Mouse (Mus musculus) layer of hippocampus, adult 11-12 months (tissue): ENCODE data around the gene Galns.

Experiments
- DNase-seq: peaks from one replicate; pipeline ENCODE4 v3.0.0; 2022; ENCODE audit warnings: low spot score

Gene Galns

DNA sequence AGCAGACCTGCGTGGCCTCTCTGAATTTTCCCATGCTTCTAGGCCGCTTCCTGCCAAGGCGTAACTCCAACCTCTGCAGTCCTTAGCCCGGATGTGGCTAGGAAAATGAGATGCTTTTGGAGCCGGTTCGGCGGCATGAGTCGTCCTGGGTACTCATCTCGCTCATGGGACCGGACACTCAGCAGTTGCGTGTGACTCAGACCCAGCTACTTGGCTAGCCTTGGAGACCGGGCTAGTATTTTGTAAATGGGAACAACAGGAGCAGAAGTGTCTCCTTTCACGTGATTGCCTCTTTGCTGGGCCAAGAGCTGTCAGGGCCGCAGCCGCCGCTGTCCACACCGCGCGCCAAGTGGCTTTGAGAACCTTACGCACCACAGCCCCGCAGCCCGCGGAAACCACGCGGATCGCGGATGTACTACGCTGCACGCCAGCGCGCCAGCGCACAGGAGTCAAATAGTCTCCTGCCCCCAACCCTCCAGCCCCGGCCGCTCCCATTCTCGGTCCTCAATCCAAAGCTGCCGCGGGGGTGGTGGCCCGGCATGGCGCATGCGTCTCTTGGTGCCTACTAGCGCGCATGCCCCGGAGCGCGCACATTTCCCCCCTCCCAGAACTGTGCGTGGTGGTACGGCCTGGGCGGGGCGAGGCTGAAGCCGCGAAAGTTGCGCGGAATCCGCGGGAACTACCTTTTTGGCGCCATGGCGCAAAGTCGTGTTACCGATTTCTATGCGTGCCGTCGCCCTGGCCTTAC, 43.7 kb downstream of the Galns start, which contains the start of gene Cdt1:
Gene Cdt1, plus strand, starts transcription at position 655 of the 748 bp plus-strand sequence.
- DNase-seq: peak; percentile 96

DNA sequence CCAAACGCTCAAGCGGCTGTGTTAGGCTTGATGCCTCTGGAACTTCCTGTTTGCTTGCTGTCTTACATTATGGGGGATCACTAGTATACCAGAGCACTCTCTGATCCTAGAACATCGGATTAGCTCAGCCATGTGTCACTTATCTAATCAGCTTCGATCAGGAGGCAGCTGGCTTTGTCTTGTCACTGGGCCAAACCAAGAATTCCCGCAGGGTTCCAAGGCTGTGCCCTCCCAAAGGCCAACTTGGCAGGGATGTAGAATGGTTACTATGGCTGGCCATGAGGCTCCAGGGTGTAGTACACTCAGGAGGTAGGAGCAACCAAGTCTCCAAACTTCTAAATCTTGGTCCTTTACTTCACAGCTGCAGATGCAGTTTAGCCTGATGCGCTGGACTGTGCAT, 44.5 kb downstream of the Galns start:
- no peak for DNase-seq

DNA sequence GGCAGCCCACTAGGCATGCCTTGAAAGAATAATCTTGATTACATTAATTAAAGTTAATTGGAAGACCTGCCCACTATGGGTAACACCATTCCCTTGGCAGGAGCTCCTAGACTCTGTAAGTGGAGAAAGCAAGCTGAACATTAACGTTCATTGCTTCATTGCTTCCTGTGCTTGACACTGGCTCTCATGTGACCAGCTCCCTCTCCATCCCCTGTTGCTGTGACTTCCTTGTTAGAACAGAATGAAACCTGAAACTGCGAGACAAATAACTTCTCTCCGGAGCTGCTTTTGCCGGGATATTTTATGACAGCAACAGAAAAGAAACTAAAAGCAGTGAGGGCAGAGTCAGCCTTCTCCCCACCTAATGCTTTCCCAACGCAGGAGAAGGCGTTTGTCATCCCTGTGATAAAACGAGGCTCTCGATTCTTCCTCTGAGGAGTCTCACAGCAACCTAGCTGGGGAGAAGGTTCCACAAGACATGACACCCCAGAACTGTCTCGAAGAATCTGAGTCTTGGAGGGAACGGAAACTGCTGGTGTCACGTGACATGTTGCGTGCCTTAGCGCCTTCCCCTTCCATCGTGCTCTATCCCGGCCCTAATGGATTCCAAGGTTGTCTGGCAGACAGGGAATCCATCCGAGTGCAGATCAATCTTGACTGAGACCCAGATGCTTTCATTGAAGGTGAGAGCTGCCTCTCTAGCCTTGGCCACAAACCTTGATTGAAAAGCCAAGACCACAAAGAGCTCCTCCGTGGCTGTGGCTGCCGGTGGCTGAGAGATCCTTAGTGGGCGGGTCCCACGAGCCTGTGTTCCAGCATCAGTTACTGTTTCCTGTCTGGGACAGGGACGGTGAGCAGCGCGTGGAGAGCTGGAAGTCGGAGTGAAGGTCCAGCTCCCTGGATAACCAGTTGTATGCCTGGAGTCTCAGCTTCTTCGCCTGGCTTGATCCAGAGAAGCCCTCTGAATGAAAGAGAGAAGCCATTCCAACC, 46.6 kb downstream of the Galns start:
- DNase-seq: no peak

DNA sequence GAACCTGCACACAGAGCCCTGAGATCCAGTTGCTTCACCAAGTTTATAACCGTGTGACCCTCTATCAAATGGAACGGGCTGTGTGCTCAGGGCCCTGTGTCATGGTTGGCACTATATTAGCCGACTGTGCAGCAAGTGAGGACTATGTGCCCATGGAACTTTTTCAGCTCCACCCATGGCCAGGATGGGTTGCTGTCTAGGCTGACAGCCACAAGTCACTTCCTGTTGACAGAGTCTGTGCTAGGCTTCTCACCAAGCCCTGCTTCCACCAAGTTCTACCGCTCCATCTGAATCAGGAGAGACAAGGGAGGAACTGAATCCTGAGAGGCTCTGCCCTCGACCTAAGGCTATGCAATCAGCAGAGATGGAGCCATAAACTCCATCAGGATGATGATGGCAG, 50.1 kb downstream of the Galns start:
- no peak for DNase-seq

DNA sequence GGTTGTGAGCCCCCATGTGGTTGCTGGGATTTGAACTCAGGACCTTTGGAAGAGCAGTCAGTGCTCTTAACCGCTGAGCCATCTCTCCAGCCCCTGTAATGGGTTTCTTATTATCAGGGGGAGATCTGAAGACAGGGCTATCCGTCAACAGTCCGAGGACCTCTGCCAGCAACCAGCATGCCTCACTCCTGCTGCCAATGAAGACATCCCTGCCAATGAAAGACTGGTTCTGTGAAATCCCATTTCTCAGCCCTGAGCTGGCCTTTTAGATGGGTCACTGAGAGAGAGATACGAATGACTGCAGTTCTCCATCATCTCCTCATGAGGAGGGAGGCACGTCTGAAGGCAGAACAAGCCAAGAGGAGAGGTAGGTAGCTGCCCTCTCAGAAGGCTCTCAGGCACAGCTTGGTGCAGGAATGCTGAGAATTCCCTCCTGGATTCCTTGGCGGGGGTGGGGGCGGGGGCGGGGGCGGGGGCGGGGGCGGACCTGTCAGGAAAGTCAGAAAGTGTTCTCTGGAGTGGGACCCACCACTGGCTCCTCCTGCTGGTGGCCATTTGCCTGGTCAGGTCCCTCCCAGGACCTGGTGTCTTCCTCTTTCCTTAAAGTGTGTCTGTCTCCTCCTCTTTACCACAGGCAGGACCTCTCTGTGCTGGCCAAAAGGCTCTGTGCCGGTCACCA, 52.5 kb downstream of the Galns start:
- DNase-seq: no peak

DNA sequence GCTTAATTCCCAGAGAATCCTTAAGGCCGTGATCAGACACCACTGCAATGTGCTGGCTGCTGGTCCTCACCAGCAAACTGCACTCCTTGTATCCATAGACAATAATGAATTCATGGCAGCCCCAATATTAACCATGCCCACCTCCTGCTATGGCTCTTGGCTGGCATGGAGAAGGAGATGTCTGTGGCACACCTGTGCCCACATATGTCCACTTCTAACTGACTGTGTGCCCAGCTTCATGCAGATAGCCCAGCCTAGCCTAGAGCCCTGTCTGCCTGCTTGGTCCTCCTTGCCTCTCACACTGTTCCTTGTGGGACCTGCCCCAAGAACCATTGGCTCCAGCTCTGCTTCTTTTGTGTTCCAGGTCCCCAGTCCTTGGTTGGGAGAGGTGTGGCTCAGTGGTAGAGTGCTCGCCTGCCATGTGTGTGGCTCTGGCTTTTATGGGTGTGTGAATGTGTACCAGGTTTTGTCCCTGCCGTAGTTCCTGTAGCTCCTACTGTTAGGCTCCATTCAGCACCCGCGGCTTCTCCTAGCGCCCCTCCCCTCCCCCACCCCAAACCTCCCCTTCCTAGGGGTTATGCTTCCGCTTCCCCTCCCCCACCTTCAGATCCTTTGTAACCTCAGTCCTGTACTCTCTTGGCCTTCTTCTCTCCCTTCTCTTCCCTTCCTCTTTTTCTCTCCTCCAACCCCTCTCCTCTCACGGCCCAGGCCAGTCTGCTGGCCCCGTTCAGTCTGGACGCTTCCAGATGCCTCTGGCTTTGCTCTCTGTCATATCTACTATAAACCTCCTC, 53.8 kb downstream of the Galns start:
- no peak for DNase-seq

DNA sequence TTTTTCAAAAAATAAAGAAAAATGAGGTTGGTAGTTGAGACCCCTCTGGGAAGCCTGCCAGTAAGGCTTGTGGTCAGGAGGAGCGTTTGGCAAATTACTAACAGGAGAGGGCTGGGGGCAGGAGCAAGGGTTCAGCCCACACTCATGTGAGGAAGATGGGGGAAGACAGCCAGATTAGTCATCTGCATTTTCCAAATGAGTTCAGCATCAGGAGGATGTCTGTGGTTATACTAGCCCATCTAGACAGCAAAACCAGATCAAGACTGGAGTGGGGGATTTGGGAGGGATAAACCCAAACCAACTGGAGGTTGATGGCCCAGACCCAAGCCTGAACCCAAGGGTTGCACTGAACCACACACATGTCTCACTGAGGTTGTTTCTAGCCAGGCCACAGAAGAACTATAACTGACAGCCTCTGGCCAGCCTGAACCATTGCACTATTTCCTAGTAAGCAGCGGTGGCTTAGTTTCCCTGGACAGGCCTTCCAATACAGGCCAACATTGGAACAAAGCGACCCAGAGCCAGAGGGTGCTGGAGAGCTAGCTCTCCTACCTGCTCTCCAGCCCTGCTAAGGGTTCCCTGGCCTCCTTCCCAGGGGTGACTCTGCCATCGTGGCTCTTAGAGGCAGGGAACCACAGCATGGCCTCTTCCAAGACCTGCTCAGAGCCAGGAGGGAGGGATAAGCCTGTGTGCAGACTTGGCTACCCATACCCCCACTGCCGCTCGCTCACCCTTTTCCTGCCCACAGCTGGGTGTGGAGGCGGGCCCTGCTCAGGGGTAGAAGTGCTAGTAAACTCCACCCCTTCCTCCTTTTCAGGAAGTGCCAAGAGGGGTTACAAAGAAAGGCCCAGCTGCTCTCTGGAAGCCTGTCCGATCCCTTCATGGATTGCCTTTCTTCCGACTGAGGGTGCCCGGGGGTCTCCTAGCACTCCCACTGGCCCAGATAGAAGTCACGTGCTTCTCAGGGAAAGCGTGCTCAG, 54.9 kb downstream of the Galns start:
- no peak for DNase-seq

DNA sequence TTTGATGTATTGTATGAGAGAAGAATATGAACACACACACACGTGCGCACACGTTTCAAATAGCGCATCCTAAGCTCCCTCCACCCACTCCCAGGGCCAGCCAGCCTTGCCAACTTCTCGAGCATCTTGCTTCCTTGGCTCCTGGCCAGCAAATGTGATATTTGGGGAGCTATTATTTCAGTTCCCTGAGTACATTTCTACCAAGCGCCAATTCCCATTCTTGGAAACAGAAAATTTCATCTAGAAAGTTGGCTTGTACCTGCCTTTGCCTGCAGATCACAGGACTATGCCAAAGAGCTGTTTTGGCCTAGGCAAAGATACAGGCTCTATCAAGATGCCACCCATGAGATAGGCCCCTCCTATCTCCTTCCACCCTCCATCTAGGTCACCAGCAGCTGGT, 56.5 kb downstream of the Galns start:
- DNase-seq: peak; percentile 75

DNA sequence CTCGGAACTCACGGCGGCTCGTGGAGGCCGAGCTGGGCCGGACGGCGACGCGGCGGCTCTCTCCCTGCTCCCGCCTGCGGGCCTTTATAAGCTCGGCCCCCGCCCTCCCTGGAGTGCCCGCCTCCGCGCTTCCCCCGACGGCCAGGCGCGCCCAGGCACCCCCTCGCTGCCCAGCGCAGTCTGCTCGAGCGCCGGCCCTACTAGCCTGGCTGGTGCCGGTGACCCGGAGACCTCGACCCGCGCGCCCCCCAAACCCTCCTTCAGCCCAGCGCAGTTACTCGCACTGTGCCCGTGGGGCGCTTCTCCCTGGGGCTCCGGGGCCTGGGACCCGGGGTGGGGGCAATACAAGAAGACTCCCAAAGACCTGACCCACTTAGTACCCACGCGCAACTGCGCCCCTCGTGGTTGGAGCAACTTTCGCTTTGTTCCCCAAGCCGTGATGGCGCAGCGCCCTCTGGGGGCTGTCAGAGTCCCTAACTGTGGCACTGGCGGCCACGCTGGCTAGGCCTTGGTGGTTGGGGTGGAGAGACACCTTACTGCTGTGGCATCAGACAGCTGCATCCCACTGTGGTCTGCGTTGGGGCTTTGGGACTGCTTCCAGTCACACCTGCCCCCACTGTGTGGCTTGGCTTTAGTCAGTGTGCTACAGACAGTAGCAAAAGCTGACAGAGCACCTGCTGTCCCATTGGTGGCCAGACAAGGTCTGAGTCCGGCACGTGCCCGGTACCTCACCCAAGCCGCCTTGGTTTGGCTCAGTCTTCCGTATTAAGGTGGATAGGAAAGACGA, 59.8 kb downstream of the Galns start, which contains the start of gene Piezo1:
Gene Piezo1, minus strand, starts transcription at position 65 of the 787 bp plus-strand sequence.
- DNase-seq: peak; percentile 84

DNA sequence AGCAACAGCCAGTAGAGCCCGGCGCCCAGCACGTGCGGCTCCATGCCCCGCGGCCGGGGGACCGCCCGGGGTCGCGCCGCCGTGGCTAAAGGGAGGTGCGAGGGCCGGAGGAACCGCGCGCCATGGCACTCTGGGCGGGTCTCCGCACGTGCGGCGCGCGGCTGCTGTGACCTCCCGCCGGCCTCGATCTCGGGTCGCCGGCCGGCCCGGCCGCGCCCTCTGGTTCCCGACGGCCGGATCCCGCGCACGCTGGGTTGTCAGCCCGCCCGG, 60.3 kb downstream of the Galns start:
- no peak for DNase-seq

DNA sequence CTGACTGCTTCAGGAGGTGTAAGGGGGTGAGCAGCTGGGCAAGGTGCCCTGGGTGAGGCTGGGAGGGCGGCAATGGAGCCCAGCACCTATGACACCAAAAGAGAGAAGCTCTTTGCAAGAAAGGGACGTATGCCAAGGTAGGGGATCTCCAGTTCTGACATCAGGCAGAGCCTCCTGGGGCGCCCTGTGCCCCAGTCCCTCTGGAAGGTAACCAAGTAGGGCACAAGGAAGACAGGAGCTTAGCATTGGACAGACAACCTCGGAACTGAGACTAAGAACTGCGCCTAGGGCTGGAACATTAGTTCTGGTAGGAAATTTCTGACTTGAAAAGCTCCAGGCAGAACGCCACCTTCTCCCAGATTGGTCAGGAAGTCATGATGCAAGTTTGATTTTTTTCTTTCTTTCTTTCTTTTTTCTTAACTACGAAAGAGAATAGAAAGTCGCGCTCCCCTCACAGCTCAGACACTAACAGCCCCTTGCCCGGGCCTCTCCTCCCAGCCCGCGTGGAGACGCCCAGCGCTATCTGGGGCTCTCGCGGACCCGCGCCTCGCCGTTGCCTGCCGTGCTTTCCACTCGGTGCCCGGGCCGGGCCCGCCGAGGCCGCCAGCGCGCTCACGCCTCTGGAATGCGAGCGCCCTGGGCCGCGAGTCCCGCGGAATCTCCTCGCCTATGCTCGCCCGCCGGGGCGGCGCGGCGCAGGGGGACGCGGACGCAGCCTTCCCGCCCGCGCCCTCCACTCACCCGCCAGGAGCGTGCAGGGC, 60.8 kb downstream of the Galns start:
- DNase-seq: no peak

DNA sequence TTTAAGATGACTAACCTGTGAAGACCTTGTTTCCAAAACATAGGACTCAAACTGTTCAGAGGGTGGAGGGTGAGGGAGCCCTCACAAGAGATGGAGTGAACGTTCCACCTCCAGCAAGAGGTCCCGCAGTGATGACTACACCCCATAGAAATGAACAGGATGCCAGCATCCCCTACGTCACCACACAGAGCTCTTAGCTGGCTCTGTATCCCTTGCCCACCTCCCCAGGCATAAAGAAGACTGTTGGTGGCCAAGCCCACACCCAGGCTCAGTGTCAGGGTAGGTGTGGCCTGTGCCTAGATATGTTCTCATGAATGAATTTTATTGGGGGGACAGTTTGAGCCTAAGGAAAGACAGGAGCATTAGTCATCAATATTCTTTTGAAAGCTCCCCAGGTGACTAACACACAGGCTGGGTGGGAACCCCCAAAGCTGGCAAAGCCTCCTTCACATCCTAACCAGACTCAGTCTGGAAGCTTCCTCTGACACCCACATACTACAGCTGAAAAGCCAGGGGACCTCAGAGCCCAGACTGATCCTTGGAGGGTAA, 62.3 kb downstream of the Galns start:
- no peak for DNase-seq

DNA sequence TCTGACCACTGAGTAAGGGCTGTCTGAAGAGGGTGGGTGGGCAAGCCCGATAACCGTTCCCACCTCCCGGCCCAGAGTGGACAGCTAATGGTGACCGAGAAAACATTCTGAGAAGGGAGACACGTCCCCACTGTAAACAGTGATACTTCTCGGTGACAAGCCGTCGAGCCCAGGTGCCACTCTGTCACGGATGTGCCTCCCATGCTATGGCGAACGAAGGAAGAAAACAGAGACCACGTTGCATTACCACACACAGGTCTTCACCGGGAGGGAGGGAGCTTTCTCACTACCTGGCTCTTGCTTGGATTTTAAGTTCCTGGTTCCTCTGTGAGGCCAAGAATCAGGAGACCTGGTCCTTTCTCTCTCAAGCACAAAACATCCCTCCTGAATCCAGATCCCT, 62.9 kb downstream of the Galns start:
- no peak for DNase-seq

DNA sequence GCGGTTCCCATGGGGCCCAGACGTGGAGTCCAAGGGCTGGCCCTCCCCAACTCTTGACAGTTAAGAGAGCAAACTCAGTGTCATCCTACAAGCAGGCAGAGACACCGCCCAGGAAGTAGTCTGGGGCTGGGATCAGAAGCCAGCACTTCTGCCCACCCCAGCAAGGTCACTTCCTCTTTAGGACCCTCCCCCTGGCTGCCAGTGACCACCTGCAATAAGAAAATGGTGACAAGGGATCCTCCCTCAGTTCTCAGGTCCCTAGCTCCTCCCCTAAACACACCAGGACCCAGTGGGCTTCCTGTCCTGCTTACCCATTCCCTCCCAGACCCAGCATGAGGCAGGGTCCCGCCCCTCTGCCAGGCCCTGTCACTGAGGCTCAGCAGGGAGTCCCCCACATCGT, 63.4 kb downstream of the Galns start:
- no peak for DNase-seq

DNA sequence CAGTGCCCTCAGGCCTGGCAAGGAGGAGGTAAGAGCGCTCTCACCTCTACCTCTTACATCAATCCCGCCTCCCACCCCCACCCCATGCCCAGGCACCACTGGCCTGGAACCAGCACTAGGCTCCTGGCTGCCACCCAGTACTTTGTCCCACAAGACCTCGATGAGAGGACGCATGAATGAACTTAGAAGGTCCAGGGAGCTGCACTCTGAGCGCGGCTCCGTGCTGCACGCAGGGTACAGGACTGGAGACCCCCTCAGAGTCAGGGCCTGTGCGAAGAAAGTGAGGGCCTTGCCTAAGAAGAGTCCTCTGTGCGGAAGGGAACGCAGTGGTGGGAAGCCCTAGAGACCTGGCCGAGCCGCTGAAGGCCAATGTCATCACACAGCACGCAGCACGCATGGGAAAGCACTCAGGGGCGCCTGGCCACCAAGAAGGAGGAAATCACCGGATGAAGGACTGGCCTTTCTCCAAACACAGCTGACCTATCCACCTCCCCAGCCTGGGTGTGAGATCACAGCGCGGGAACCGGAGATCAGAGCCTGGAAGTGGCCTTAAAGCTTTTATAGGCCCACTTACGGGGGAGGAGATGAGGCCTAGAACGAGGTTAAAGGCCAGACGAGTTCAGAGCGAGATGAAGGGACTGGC, 64.3 kb downstream of the Galns start:
- DNase-seq: no peak

DNA sequence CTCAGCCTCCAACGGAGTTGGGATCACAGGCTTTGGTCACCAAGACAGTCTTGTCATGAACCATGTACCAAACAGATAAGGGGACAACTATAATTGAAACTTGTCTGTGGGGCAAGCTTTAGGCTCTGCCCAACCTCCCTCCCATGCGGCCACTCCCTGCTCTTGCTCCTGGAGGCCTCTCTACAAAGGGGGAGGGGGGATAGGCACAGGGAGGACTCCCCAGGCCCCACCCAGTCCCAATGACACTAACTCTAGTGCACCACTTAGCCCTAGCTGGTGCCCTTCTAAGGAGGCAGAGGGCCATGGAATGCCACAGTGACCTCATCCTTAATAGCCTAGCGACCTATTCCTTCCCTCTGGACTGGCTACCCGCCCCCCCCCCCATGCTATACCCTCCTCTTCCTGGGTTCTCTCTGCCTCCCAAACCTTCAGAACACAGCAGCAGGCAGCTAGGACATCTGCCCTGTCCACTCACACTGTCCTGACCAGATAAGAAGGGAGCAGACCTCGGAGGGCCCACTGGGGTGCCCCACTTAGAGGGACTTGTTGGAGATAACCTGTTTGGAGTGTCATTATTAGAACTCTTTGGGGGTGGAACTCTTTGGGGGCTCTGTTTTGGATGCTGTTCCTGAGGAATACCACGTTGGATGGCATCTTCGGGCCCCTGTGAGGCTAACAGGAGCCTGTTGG, 65.1 kb downstream of the Galns start:
- no peak for DNase-seq

DNA sequence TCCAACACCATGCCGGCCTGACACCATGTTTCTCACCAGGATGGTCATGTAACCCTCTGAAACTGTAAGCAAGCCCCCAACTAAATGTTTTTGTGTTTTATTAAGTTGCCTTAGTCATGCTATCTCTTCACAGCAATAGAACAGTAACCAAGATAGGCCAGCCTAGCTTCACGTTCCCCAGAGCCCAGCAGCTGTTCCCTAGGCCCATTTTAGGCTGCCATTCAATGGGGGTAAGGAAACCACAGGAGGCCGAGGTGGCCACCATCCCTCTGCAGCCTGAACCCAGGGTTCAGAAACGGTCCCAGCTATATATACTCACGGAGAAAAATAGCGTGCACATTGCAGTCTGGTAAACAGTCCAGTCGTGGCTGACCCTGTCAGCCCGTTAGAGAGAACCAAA, 67.1 kb downstream of the Galns start:
- no peak for DNase-seq
